Mouse (Mus musculus): ENCODE measurements around the gene Foxi2. TPM values are rescaled to one million over a fixed set of nuclear protein-coding genes. Genes with fewer than 3 reads are reported as not detected.

Foxi2 gene
- total RNA-seq, 2 experiments from 2014 or later: not detected

Other genes starting within 250 kb of the Foxi2 start
- gene Nps, start 151.6 kb upstream of the Foxi2 start, total RNA-seq (2021): under 1 TPM in 1 of 2 experiments, not detected in 1; 0.63 TPM
- not detected for gene Clrn3, start 118.3 kb downstream of the Foxi2 start, total RNA-seq (2021)
- 1 to 10 TPM; 6.0 to 6.4 TPM for gene Ptpre, start 127.2 kb downstream of the Foxi2 start, total RNA-seq (2021)

Data from heart, postnatal 4 days (tissue).